Mouse (Mus musculus): ENCODE measurements at regions not wholly inside any gene's neighbourhood (a gene's known extent, or its start where the extent isn't known, plus 50 kb on each side); places are given as distances from the start of the nearest gene placed in this dataset.
"Not testable (repeated sequence)": the region's sequence is repeated elsewhere in the genome, so short reads cannot be mapped to it uniquely, and the experiment has no call there.

GRCm38 (mm10) chr8:35020480-35020879 is 745.1 kb upstream of the Gm19410 start:
- DNase-seq: no peak

DNA sequence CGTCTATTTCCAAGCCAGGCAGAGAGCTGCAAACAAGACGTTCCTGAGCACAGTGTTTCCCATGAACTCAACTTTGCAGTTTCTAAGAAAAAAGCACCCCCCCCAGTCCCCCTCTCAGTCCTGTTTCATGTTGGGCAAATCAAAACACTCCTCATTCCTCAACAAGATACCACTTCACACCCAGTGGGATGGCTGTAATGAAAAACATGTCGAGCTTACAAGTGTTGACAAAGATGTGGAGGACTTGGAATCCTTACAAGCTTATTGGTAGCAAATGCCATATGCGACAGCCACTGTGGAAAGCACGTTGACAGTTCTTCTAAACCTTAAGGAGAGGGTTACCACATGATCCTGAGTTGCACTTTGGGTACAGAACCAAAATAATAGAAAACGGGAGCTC is 742.9 kb upstream of the Gm19410 start:
- DNase-seq: no peak

DNA sequence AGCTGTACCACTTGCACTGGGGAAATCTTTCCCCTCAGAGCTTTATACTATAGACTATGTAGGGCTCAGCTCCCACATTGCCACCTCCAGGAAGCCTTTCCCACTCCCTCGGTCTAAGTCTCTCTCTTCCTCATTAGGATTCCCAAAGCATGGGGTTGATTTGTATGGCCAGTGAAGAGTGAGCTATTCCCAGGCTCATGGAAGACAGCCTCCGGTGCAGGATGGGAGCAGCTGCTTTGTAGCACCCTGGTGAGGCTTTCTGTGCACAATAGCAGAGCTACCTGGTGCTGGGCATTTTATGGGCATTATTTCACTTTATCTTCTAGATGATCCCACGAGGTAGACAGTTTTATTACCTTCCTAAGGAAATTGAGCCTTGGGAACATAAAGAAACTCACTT is 717.8 kb upstream of the Gm19410 start:
- no peak for DNase-seq

GRCm38 (mm10) chr8:35053444-35053843 is 712.1 kb upstream of the Gm19410 start:
- DNase-seq: no peak

DNA sequence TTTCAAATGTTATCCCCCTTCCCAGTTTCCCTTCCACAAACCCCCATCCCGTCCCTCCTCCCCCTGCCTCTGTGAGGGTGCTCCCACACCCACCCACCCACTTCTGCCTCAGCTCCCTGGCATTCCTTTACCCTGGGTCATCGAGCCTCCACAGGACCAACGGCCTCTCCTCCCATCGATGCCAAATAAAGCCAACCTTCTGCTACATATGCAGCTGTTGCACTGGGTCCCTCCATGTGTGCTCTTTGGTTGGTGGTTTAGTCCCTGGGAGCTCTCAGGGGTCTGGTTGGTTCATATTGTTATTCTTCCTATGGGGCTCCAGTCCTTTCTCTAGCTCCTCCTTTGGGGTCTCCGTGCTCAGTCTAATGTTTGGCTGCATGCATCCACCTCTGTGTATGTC is 704.5 kb upstream of the Gm19410 start:
- no peak for DNase-seq

DNA sequence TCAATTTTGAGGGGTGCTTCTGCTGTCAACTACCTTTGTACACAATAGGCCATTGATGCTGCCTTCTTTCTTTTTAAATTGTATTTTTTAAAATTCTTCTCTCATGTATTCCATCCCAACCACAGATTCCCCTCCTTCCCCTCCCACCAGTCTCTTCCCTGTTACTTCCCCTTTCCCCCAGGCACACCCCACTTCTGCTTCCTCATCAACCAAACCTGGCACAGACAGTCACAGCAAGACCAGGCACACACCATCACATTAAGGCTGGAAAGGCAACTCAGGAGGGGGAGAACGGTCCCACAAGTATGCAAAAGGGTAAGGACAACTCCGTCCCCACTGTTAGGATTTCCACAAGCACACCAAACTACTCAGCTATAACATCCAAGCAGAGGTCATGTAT is 697.4 kb upstream of the Gm19410 start:
- DNase-seq: no peak

GRCm38 (mm10) chr8:35070246-35070989 is 695.2 kb upstream of the Gm19410 start:
- DNase-seq: no peak

DNA sequence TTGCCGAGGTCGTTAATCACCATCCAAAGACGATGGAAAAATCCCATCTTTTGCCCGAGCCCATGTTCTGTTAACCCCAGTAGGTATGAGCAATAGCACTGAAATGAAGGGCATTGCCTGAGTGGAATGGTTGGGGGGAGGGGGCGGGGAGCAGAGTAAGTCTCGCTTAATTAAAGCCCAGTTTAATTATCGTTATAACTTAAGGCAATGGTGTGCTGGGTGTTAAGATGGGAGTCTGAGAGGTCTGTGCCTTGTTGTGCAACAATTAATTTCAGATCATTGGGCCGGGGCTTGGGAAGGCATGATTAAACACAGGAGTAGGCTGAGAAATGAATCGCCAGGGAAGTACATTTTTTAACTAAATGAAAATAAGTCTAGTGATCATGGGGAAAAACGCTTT is 689.6 kb upstream of the Gm19410 start:
- no peak for DNase-seq

DNA sequence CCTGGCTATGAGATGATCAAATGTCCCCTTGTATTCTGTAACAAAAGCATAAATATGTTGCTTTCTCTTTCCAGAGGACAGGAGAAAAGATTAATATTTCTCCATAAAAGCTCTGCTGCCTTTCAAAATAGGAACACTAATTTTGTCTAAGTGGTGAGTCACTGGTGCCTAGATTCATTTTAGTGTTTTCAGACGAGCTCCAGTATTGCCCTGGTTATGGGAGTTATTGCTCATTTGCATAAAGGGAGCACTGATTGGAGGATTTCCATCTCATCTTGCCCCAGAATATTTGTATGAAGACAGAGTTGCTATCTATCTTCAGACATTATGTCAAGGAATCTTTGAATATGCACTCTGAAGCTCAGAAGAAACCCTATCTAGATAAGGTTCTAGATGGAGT is 682.4 kb upstream of the Gm19410 start:
- DNase-seq: no peak

DNA sequence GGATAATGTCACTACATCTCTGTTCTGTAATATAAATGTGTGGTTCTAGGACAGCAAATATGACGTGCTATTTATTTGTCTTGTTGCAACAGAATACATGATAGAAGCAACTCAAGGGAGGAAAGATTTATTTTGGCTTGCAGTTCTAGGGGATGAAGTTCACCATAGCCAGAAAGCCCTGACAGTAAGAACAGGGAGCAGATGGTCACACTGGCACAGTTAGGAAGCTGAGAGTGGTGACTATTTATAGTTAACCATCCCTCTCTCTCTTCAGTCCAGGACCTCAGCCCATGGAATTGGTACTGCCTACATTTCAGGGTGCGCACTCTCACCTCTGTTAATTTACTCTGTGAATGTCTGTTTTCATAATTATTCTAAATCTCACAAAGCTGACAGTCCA is 678.5 kb upstream of the Gm19410 start:
- no peak for DNase-seq

GRCm38 (mm10) chr8:35088380-35089244 is 677.0 kb upstream of the Gm19410 start:
- DNase-seq: no peak

DNA sequence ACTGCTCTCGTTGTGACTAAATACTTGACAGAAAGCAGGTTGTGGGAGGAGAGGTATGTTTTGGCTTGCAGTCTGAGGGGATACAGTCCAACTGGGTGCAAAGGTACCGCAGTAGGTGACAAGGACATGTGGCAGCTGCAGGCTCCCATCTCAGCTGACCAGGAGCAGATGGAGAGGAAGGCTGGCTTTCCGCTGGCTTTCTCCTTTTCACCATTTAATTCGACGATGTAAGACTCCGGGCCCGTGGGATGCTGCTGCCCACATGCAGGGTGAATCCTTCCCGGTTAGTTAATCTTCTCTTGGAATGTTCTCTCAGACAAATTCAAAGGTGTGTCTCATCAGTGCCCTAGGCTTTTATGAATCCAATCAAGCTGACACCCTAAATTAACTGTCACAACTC is 676.1 kb upstream of the Gm19410 start:
- DNase-seq: no peak

- no peak for DNase-seq
Measured at GRCm38 (mm10) chr8:35101701-35102100, 663.9 kb upstream of the Gm19410 start.

DNA sequence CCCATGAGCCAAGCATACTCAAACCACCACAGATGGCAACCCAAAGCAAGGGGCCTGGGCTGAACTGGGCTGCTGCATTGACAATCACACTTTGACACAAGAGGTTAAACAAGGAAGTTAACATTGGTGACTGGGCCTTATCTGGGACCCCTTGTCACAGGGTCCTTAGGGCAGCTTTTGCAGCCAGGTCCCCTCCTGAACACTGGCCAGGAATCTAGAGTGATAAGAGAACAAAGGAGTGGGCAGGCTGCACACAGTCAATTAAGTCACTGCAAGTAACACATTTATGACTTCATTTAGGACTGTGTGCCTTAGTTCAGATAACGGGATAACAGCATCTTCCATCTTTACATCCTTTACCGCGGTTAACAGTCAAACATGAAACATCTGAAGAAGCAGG is 663.5 kb upstream of the Gm19410 start:
- not testable (repeated sequence) for DNase-seq

- DNase-seq: not testable (repeated sequence)
Measured at GRCm38 (mm10) chr8:35104465-35104876, 661.1 kb upstream of the Gm19410 start.

DNA sequence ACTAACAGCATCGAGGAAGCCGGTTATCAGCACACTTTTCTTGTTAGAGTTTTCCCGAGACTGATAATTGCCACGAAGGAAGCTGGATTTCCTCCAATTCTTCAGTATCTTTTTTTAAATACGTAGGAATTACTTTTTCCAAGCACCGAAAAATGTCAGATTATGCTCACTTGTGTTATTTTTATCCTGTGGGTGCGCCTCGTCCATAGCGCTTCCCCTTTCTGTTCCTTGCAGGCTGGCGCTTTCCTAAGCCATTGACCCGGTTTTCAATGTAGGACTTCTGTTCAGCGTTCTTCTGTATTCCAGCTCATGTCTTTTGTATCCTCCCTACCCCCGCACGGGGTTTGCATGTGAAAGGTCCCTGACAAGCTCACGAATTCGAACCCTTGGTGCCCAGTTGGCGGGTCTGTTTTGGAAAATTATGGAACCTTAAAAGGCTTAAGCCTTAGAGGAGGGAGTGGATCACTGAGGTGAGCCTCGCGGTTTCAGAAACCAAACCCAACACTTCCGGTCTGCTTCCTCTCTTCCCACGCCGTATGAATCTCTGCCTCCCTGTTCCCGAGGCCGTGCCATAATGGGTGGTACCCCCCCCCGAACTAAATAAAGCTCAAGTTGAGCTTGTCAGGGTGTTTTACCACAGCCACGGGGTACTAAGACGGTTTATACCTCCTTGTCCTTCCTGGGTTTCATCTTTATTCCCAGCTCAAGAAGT is 655.9 kb upstream of the Gm19410 start:
- no peak for DNase-seq

DNA sequence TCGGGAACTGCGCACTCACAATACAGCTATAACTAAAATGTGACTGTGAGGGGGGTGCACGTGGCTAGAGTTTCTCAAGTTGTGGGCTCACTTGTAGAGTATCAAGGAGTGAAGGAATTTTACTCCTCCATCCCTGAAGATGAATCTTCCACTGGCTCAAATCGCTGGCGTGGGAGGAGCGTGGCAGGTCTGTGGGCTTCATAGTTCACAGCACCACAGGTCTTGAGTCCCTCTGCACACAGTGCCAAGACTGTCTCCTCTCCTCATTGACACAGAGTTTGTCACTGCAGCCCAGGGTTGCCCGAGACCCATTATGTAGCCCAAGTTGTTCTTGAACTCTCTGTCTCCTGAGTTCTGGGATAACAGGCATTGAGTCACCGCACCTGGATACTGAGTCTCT is 655.3 kb upstream of the Gm19410 start:
- no peak for DNase-seq

DNA sequence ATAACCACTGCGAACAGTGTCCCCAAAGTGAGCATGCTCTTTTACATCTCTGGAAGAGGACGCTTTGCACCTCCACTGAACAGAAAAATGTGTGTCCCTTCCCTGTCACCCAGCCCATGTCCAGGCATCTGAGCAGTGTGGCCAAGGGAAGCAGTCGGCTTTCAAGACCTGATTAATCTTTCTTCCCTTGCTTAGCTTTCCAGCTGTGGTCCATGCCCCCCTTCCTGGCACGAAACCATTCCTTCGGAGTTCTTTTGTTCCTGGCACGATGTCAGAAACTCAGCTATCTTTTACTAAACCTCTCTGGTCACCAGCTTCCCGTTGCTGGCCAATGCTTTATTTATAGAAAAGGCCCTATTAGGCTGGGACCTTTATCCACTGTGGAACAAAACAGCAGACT is 654.5 kb upstream of the Gm19410 start:
- DNase-seq: no peak

DNA sequence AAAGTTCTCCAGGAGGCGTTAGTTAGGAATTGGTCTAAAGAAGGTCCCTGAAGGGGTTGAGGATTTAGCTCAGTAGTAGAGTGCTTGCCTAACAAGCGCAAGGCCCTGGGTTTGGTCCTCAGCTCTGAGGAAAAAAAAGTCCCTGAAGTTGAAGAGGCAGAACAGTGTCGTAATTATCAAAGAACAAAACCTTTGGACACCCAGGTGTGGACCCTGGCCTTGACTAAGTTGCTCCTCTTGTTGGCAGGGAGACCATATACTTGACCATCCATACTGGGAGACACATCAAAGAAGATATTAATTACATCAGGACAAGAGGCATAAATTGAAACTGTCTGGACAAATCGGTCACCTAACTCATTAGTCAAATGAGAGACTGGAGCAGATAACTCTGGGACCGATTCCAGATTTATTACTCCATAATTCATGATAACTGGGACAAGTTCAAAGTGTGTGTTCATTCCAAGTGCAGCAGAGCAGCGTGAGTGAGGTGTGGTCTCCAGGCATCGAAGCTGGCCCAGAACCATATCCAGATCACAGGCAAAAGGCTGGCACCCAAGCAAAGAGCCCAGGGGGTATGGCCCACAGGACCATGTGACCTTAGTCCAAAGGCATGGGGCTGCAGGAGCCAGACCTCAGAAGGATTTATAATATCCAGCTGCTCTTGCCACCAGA is 652.9 kb upstream of the Gm19410 start:
- no peak for DNase-seq

GRCm38 (mm10) chr8:35114031-35114430 is 651.6 kb upstream of the Gm19410 start:
- DNase-seq: no peak

- no peak for DNase-seq
Measured at GRCm38 (mm10) chr8:35120612-35121011, 645.0 kb upstream of the Gm19410 start.

- DNase-seq: no peak
Measured at GRCm38 (mm10) chr8:35121084-35121483, 644.5 kb upstream of the Gm19410 start.
